ENCODE assay signal across 9 mouse cellular contexts in the genomic region with DNA sequence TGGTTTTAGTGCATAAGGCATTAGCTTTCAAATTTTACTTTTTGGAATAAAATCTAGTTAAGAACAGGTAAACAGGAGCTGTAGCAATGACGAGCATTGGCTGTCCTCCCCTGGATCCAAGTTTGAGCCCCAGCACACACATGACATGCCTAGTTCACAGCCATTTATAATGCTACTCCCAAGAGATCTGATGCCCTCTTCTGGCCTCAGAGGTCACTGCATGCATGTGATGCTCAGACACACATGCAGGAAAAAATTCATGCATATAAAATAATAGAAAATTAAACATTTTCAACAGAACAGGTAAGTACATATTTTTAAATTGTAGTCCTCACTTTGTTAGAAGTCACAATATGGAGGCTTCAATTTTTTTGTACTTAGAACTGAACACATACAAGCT.
DNase-seq lines count a peak whose midpoint lies in the region; ATAC-seq and TF ChIP-seq lines count a peak whose summit lies in the region.
"Had no signal": no experiment of that assay in that cellular context is flagged by ENCODE, and none has a peak within 500 bp of the region (broad histone marks: within the 10 kb centered on the region; RNA-seq: fewer than 3 reads in every experiment).

No protein-coding gene starts in this region.

- TF ChIP-seq CTCF in forebrain, postnatal 0 days (IDR thresholded peaks at IDR 0.05; ENCODE audit: low read depth) = peak; percentile 67
- peak; percentile 62 for TF ChIP-seq CTCF in midbrain, postnatal 0 days (IDR thresholded peaks at IDR 0.05)

- H3K36me3 ChIP-seq in forebrain, postnatal 0 days (ENCODE audit: insufficient read depth) = no peaks in the 10 kb centered on the region
- H3K36me3 ChIP-seq in forebrain, embryonic 13.5 days (ENCODE audit: poor library complexity, severe bottlenecking) = no peaks in the 10 kb centered on the region
- no peaks in the 10 kb centered on the region for H3K36me3 ChIP-seq in midbrain, postnatal 0 days (ENCODE audit: insufficient read depth, low read length)
- H3K36me3 ChIP-seq: hindbrain, embryonic 15.5 days had no signal

- DNase-seq in forebrain, postnatal 0 days = peak; percentile 37
- DNase-seq in right cerebral cortex, adult 2 months (ENCODE audit: low spot score in 2 of 2) = peak; percentile 26 to 29
- no peak for DNase-seq in right cerebral cortex, adult 18-20 months
- DNase-seq in cerebellum, adult 8-10 months = peak; percentile 12
- peak; percentile 65 to 73 for DNase-seq in kidney, postnatal 25 days
- DNase-seq in midbrain, postnatal 0 days (ENCODE audit: low spot score) = peak; percentile 21
- DNase-seq in frontal cortex, postnatal 25 days (ENCODE audit: low spot score in 2 of 2) = no peak

- H3K4me3 ChIP-seq in forebrain, postnatal 0 days (ENCODE audit: low read depth, low read length) = no peak overlapping the region
- H3K4me3 ChIP-seq in forebrain, embryonic 13.5 days = no peak overlapping the region
- no peak overlapping the region for H3K4me3 ChIP-seq in midbrain, postnatal 0 days (ENCODE audit: low read depth, low read length)
- H3K4me3 ChIP-seq: hindbrain, embryonic 15.5 days had no signal

- H3K9ac ChIP-seq in forebrain, postnatal 0 days = no peak overlapping the region
- H3K9ac ChIP-seq in forebrain, embryonic 13.5 days = no peak overlapping the region
- H3K9ac ChIP-seq in midbrain, postnatal 0 days (replicated peaks; ENCODE audit: low read length, poor library complexity, severe bottlenecking) = no peak overlapping the region
- H3K9ac ChIP-seq: hindbrain, embryonic 15.5 days had no signal

- no peaks in the 10 kb centered on the region for H3K9me3 ChIP-seq in forebrain, postnatal 0 days (ENCODE audit: low read length)
- H3K9me3 ChIP-seq in forebrain, embryonic 13.5 days (replicated peaks) = no peaks in the 10 kb centered on the region
- H3K9me3 ChIP-seq in midbrain, postnatal 0 days (ENCODE audit: low read length) = no peaks in the 10 kb centered on the region
- H3K9me3 ChIP-seq: hindbrain, embryonic 15.5 days had no signal

- no peak overlapping the region for H3K4me2 ChIP-seq in forebrain, postnatal 0 days (ENCODE audit: low read depth)
- no peak overlapping the region for H3K4me2 ChIP-seq in forebrain, embryonic 13.5 days
- H3K4me2 ChIP-seq in midbrain, postnatal 0 days (ENCODE audit: low read depth, low read length, poor library complexity, severe bottlenecking) = no peak overlapping the region
- H3K4me2 ChIP-seq: hindbrain, embryonic 15.5 days had no signal

- ATAC-seq in forebrain, postnatal 0 days = no peak
- ATAC-seq in forebrain, embryonic 13.5 days = no peak
- no peak for ATAC-seq in midbrain, postnatal 0 days (ENCODE audit: low FRiP score)

- 50% methylated on average over 1 of the region's 1 CpGs for WGBS in forebrain, postnatal 0 days
- 41% methylated on average over 1 of the region's 1 CpGs for WGBS in forebrain, embryonic 13.5 days
- WGBS in midbrain, postnatal 0 days = 65% methylated on average over 1 of the region's 1 CpGs

- H3K27ac ChIP-seq in forebrain, postnatal 0 days (ENCODE audit: low read depth, low read length) = no peak overlapping the region
- H3K27ac ChIP-seq in forebrain, embryonic 13.5 days = no peak overlapping the region
- H3K27ac ChIP-seq in midbrain, postnatal 0 days (ENCODE audit: low read depth, low read length) = no peak overlapping the region
- H3K27ac ChIP-seq: hindbrain, embryonic 15.5 days had no signal

- H3K27me3 ChIP-seq in forebrain, postnatal 0 days (ENCODE audit: insufficient read depth, low read length) = no peaks in the 10 kb centered on the region
- no peaks in the 10 kb centered on the region for H3K27me3 ChIP-seq in forebrain, embryonic 13.5 days
- no peaks in the 10 kb centered on the region for H3K27me3 ChIP-seq in midbrain, postnatal 0 days (ENCODE audit: insufficient read depth, low read length)
- H3K27me3 ChIP-seq: hindbrain, embryonic 15.5 days had no signal

- no peaks in the 10 kb centered on the region for H3K4me1 ChIP-seq in forebrain, postnatal 0 days (ENCODE audit: insufficient read depth)
- no peaks in the 10 kb centered on the region for H3K4me1 ChIP-seq in forebrain, embryonic 13.5 days
- H3K4me1 ChIP-seq in midbrain, postnatal 0 days (ENCODE audit: insufficient read depth, low read length) = no peaks in the 10 kb centered on the region
- H3K4me1 ChIP-seq: hindbrain, embryonic 15.5 days had no signal

Comparison
In these comparisons a context has a peak if more than half of its experiments do, and no peak if none do; other contexts are left out.
1. DNase-seq: peak in forebrain, postnatal 0 days (single experiment), right cerebral cortex, adult 2 months (2 of 2), cerebellum, adult 8-10 months (single experiment), kidney, postnatal 25 days (2 of 2) and midbrain, postnatal 0 days (single experiment); none in right cerebral cortex, adult 18-20 months (single experiment) and frontal cortex, postnatal 25 days (0 of 2).